Mouse (Mus musculus) midbrain, embryonic 14.5 days (tissue): ENCODE measurements around the gene Mrps10. TPM values are rescaled to one million over a fixed set of nuclear protein-coding genes. Genes with fewer than 3 reads are reported as not detected.

Source experiments
- ATAC-seq: fragments of 200-750 bp; cut with Nextera tagmentation; 2 replicates; pipeline ENCODE4 v1.8.0; 2017; ENCODE audit warnings: moderate number of reproducible peaks, moderate library complexity; ENCODE audit not compliant: low FRiP score, low TSS enrichment
- DNase-seq: peaks from one replicate; pipeline ENCODE4 v3.0.0-alpha.2; 2015
- H3K27ac ChIP-seq: fragments of 300-500 bp; sonication (generic); replicated peaks from 2 replicates; pipeline ENCODE4 v1.5.1; 2014; ENCODE audit warnings: mild to moderate bottlenecking, low read depth, low read length, moderate library complexity
- H3K27me3 ChIP-seq: fragments of 300-500 bp; sonication (generic); 2 replicates; pipeline ENCODE4 v1.6.1; 2014; ENCODE audit warnings: low read length, control low read depth, mixed read lengths; ENCODE audit not compliant: control insufficient read depth, insufficient read depth
- H3K36me3 ChIP-seq: fragments of 300-500 bp; sonication (generic); 2 replicates; pipeline ENCODE4 v1.6.1; 2014; ENCODE audit warnings: low read length, control low read depth; ENCODE audit not compliant: control insufficient read depth, insufficient read depth
- H3K4me1 ChIP-seq: fragments of 300-500 bp; sonication (generic); 2 replicates; pipeline ENCODE4 v1.6.1; 2014; ENCODE audit warnings: mild to moderate bottlenecking, antibody characterized with exemption, low read length, control low read depth; ENCODE audit not compliant: control insufficient read depth, insufficient read depth
- H3K4me2 ChIP-seq: fragments of 300-500 bp; sonication (generic); 2 replicates; pipeline ENCODE4 v1.6.1; 2014; ENCODE audit warnings: mild to moderate bottlenecking, low read length, moderate library complexity
- H3K4me3 ChIP-seq: fragments of 300-500 bp; sonication (generic); replicated peaks from 2 replicates; pipeline ENCODE4 v1.5.1; 2014; ENCODE audit warnings: low read depth, low read length
- H3K9ac ChIP-seq: fragments of 300-500 bp; sonication (generic); replicated peaks from 2 replicates; pipeline ENCODE4 v1.6.1; 2014; ENCODE audit warnings: mild to moderate bottlenecking, low read length, moderate library complexity
- H3K9me3 ChIP-seq: fragments of 300-500 bp; sonication (generic); 2 replicates; pipeline ENCODE4 v1.6.1; 2016; ENCODE audit warnings: low read length, control low read depth, mixed read lengths; ENCODE audit not compliant: control insufficient read depth
- WGBS: fragments of 180-500 bp; shearing (Covaris S2); extraction: QIAGEN DNeasy Blood & Tissue Kit; methylation state at CpG from one replicate; pipeline ENCODE4 v1.1.7; 2014; 5-methylcytosine and 5-hydroxymethylcytosine counted together
- polyA plus RNA-seq: library from polyadenylated mRNA; unstranded; fragments of >200 nt; fragmentation: Nextera tagmentation; extraction: Ambion mirVana; gene quantifications from 2 replicates; pipeline ENCODE4 v1.2.1, GENCODE M21; 2014

Mrps10 gene
- polyA plus RNA-seq: 79.6 and 83.3 TPM in 2 replicates

GRCm38 (mm10) chr17:47368401-47369086 lies at the start of gene Mrps10:
Gene Mrps10, plus strand, starts transcription at chr17:47368887.
- 3% methylated on average over 35 of the region's 35 CpGs for WGBS
- peak within 1 kb of the TSS; percentile 56 for H3K4me3 ChIP-seq
- H3K9ac ChIP-seq: peak within 1 kb of the TSS; percentile 59
- no peaks in the 10 kb centered on the region for H3K9me3 ChIP-seq
- H3K4me2 ChIP-seq: peak within 1 kb of the TSS; percentile 81
- H3K27me3 ChIP-seq: 0 out of 2 replicates have a peak, but pooled peaks cover 3% of the 10 kb centered on the region
- peaks cover 5% of the 10 kb centered on the region; the same call in 1 of the 2 replicates for H3K4me1 ChIP-seq
- ATAC-seq: peak; percentile 90
- peak within 1 kb of the TSS; percentile 78 for H3K27ac ChIP-seq
- peaks cover 14% of the 10 kb centered on the region for H3K36me3 ChIP-seq
- DNase-seq: peak; percentile 98

GRCm38 (mm10) chr17:47318972-47319625 lies 49.6 kb upstream of the Mrps10 start:
- H3K9ac ChIP-seq: no peak overlapping the region
- peaks cover 52% of the 10 kb centered on the region for H3K36me3 ChIP-seq
- 66% methylated on average over 20 of the region's 20 CpGs for WGBS
- no peak overlapping the region for H3K27ac ChIP-seq
- no peak for ATAC-seq
- H3K4me2 ChIP-seq: no peak overlapping the region
- H3K4me3 ChIP-seq: no peak overlapping the region
- no peaks in the 10 kb centered on the region for H3K9me3 ChIP-seq
- no peak for DNase-seq
- H3K4me1 ChIP-seq: no peaks in the 10 kb centered on the region
- H3K27me3 ChIP-seq: no peaks in the 10 kb centered on the region

GRCm38 (mm10) chr17:47319761-47320160 lies 48.9 kb upstream of the Mrps10 start:
- Histone ChIP-seq H3K27ac (no peak overlapping the region), H3K4me1 (no peaks in the 10 kb centered on the region), H3K36me3 (peaks cover 50% of the 10 kb centered on the region), H3K4me2 (no peak overlapping the region), H3K9ac (no peak overlapping the region), H3K4me3 (no peak overlapping the region), H3K9me3 (no peaks in the 10 kb centered on the region), H3K27me3 (no peaks in the 10 kb centered on the region)
- 90% methylated on average over 12 of the region's 12 CpGs for WGBS
- DNase-seq: no peak
- ATAC-seq: no peak

- Histone ChIP-seq H3K4me1 (no peaks in the 10 kb centered on the region), H3K27me3 (no peaks in the 10 kb centered on the region), H3K9me3 (no peaks in the 10 kb centered on the region), H3K4me2 (no peak overlapping the region), H3K36me3 (peaks cover 43% of the 10 kb centered on the region), H3K4me3 (no peak overlapping the region), H3K27ac (no peak overlapping the region), H3K9ac (no peak overlapping the region)
- 90% methylated on average over 22 of the region's 22 CpGs for WGBS
- DNase-seq (no peak), ATAC-seq (no peak)
These were observed 46.3 kb upstream of the Mrps10 start for GRCm38 (mm10) chr17:47322128-47322990.

- no peaks in the 10 kb centered on the region for H3K27me3 ChIP-seq
- H3K9me3 ChIP-seq: no peaks in the 10 kb centered on the region
- WGBS: 93% methylated on average over 6 of the region's 6 CpGs
- H3K4me2 ChIP-seq: no peak overlapping the region
- H3K4me3 ChIP-seq: no peak overlapping the region
- H3K9ac ChIP-seq: no peak overlapping the region
- DNase-seq (no peak), ATAC-seq (no peak)
- H3K4me1 ChIP-seq: no peaks in the 10 kb centered on the region
- no peak overlapping the region for H3K27ac ChIP-seq
- H3K36me3 ChIP-seq: peaks cover 43% of the 10 kb centered on the region
These were observed 45.7 kb upstream of the Mrps10 start for GRCm38 (mm10) chr17:47322991-47323295.

GRCm38 (mm10) chr17:47327559-47327958 lies 41.1 kb upstream of the Mrps10 start:
- Histone ChIP-seq H3K9ac (no peak overlapping the region), H3K27me3 (no peaks in the 10 kb centered on the region), H3K4me1 (no peaks in the 10 kb centered on the region), H3K4me2 (no peak overlapping the region), H3K4me3 (no peak overlapping the region), H3K9me3 (no peaks in the 10 kb centered on the region), H3K27ac (no peak overlapping the region), H3K36me3 (peaks cover 68% of the 10 kb centered on the region)
- 91% methylated on average over 12 of the region's 12 CpGs for WGBS
- ATAC-seq: no peak
- DNase-seq: no peak

DNA sequence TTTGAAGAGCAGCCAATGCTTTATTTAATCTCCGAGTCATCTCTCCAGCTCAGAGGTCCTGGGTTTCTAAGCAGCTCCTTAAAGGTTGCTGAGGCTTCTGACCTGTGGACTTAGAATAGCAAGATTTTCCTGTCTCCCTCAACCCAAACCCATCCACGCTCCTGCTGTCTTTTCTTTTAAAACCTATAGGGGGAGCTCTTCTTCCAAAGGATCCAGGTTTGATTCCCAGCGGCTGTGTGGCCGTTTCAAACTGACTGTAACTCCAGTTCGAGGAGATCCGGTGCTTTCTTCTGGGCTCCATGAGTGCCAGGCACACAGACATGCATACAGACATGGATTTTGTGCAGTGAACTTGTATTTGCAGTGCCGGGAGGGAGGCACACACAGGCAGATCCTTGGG lies 40.7 kb upstream of the Mrps10 start:
- WGBS: 67% methylated on average over 7 of the region's 7 CpGs
- no peaks in the 10 kb centered on the region for H3K27me3 ChIP-seq
- H3K27ac ChIP-seq: no peak overlapping the region
- no peaks in the 10 kb centered on the region for H3K9me3 ChIP-seq
- ATAC-seq: no peak
- no peaks in the 10 kb centered on the region for H3K4me1 ChIP-seq
- no peak overlapping the region for H3K4me2 ChIP-seq
- no peak overlapping the region for H3K4me3 ChIP-seq
- DNase-seq: peak; percentile 40
- H3K36me3 ChIP-seq: peaks cover 68% of the 10 kb centered on the region
- no peak overlapping the region for H3K9ac ChIP-seq

DNA sequence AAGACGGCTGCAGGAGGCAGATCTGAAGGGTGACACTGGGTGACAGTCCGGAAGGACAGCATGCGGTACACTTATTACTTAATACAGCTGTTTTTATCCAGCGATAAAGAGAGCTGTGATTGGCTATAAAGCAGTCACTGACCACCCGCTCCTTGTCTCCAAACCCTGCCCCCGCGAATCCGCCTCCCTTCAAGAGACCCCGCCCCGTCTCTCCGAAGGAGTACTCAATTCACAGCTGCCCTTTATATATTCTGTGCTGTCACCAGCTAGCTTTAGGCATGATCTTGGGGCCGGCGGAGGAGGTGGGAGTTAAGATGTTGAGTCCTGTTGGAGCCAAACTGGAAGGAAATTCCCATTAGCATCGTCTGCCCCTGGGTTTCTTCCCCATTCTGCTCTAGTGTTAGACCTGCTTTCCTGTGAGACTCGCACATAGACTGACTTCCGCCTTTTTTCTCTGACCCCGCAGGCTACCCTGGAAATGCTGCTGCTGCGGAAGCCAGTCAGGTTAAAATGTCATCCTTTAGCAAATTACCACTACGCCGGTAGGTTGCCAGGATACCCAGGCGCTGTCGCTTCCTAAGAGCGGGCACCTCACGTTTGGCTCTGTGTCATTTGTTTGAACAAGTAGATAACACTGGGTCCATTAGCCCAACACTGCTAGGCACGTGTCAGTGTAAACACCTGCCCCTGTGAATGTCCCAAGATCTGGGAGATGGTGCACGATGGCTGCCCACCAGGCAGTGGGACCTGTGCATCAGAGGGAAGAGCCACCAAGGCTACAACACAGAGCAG lies 39.9 kb upstream of the Mrps10 start:
- Histone ChIP-seq H3K4me2 (no peak overlapping the region), H3K27ac (no peak overlapping the region), H3K4me1 (0 out of 2 replicates have a peak, but pooled peaks cover 2% of the 10 kb centered on the region), H3K9ac (no peak overlapping the region), H3K4me3 (no peak overlapping the region), H3K36me3 (peaks cover 62% of the 10 kb centered on the region), H3K9me3 (no peaks in the 10 kb centered on the region), H3K27me3 (no peaks in the 10 kb centered on the region)
- DNase-seq (no peak), ATAC-seq (no peak)
- 94% methylated on average over 26 of the region's 26 CpGs for WGBS
